Mouse (Mus musculus) megakaryocyte, embryonic 14.5 days (primary cell): ENCODE data around the gene Zfp128. TPM values are rescaled to one million over a fixed set of nuclear protein-coding genes. Genes with fewer than 3 reads are reported as not detected.
A peak's percentile ranks its signal among the peaks of the same experiment; 100 is the strongest.
"Not testable (repeated sequence)": the region's sequence is repeated elsewhere in the genome, so short reads cannot be mapped to it uniquely, and the experiment has no call there.

Source experiments
- H3K27me3 ChIP-seq: replicated peaks from 2 replicates; pipeline ENCODE3; 2012; ENCODE audit warnings: inconsistent platforms
- H3K36me3 ChIP-seq: replicated peaks from 2 replicates; pipeline ENCODE3; 2012; ENCODE audit warnings: low read length, inconsistent platforms, mixed read lengths
- H3K4me1 ChIP-seq: 2 replicates; pipeline ENCODE4 v1.6.1; 2012; ENCODE audit warnings: inconsistent platforms
- H3K4me3 ChIP-seq: replicated peaks from 2 replicates; pipeline ENCODE3; 2012; ENCODE audit warnings: moderate library complexity, mild to moderate bottlenecking, inconsistent platforms
- H3K9me3 ChIP-seq: 2 replicates; pipeline ENCODE4 v1.6.1; 2012; ENCODE audit warnings: inconsistent platforms
- FLI1 ChIP-seq: IDR thresholded peaks from 2 replicates; pipeline ENCODE4 v1.6.1; 2012; ENCODE audit warnings: low read length, inconsistent platforms, mixed read lengths
- GATA1 ChIP-seq: IDR thresholded peaks from 3 replicates; pipeline ENCODE4 v1.6.1; 2012; ENCODE audit warnings: mixed read lengths, low read length, inconsistent platforms, borderline replicate concordance
- polyA plus RNA-seq: library from polyadenylated mRNA; stranded (reverse); fragments of >175 nt; gene quantifications from 2 replicates; pipeline ENCODE4 v1.2.3, GENCODE M21; 2012; ENCODE audit warnings: low replicate concordance; ENCODE audit not compliant: insufficient read depth

The Zfp128 gene
- polyA plus RNA-seq, 1 experiment: 0.25 TPM

DNA sequence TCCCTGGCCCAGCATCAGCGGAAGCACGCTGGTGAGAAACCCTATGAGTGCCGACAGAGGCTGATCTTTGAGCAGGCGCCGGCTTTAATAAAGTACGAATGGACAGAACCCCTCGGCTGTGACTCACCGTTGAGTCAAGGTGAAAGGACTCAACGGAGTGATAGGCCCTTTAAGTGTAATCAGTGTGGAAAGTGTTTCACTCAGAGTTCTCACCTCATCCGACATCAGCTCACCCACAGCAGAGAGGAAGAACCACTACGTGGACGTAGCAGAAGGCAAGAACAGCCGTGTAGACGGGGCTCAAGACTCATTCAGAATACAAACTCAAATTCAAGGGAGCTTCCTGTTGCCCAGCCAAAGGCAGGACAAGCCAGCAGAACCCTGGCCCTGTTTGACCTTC is 10.0 kb downstream of the Zfp128 start:
- Histone ChIP-seq H3K4me3 (no peak overlapping the region), H3K9me3 (no peaks in the 10 kb centered on the region), H3K4me1 (peaks cover 34% of the 10 kb centered on the region), H3K36me3 (peaks cover 56% of the 10 kb centered on the region), H3K27me3 (no peaks in the 10 kb centered on the region)
- TF ChIP-seq GATA1 (no peak), FLI1 (no peak)

DNA sequence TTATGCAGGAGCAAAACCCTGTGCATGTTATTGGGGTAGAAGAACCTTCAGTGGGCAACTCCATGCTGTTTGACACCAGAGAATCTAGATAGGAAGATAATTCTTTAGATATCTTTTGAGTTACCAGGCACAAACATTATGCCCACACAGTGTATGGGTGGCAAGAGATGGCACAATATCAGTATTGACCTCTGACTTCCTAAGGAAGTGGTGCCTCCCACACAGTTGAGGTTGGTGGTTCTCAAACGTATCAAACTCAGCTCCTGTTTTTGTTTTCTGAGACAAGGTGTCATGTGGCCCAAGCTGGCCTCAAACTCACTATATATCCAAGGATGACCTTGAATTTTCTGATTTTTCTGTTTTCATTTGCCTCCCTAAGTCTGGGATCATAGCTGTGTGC is 10.4 kb downstream of the Zfp128 start:
- Histone ChIP-seq H3K36me3 (peaks cover 52% of the 10 kb centered on the region), H3K9me3 (no peaks in the 10 kb centered on the region), H3K4me3 (no peak overlapping the region), H3K27me3 (no peaks in the 10 kb centered on the region), H3K4me1 (peaks cover 37% of the 10 kb centered on the region)
- no peak for TF ChIP-seq FLI1
- no peak for TF ChIP-seq GATA1

DNA sequence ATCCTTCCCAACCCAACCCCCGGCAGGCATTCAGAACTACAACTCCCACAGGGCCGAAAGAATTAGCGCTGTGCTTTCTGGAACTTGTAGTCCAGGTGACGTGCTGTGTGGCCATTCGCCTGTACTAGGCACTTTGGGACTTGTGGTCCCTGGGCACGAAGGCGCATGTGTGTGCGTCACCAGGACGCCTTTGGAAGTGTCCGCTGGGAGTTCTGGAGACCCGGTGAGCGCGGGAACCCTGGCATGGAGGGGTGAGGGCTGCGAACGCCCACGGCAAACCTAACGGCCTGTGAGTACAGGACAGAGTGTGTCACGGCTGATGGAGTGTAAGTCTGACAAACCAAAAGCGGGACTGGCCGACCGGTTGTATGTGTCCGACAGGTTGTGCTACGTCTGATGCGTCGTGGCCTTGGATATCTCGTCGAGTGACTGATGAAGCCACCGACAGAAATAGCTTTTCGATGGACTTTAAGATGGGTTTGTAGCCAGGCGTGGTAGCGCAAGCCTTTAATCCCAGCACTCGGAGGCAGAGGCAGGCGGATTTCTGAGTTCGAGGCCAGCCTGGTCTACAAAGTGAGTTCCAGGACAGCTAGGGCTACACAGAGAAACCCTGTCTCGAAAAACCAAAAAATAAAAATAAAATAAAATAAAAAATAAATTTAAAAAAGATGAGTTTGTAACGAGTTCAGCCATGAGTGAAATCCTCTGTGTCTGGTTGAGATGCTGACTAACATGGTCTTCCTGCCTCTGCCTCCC is 16.9 kb downstream of the Zfp128 start, which contains the start of gene Zscan22:
Zscan22 (plus strand) TSS at position 161 of the 756 bp plus-strand sequence.
- peaks cover 2% of the 10 kb centered on the region for H3K36me3 ChIP-seq
- TF ChIP-seq FLI1 (no peak), GATA1 (no peak)
- no peaks in the 10 kb centered on the region for H3K27me3 ChIP-seq
- H3K4me1 ChIP-seq: peaks cover 49% of the 10 kb centered on the region
- peak within 1 kb of the TSS; percentile 94 for H3K4me3 ChIP-seq
- H3K9me3 ChIP-seq: no peaks in the 10 kb centered on the region

DNA sequence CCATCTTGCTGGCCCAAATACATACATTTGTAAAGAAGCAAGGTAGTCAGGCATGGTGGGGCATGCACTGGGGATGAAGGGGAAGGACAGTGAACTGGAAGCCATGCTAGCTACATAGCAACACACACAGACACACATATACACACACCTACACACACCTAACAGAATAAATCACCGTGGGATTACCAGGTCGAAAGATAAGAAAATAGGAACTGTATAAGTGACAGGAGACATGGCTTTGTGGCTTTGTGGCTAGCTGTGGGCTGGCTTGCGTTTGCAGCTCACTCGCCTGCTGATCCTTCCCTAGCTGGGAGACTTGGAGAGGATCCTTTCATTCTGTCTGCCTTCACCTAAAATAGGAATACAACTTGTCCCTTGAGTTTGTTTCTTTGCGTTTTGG is 20.5 kb downstream of the Zfp128 start:
- H3K36me3 ChIP-seq: peaks cover 24% of the 10 kb centered on the region

DNA sequence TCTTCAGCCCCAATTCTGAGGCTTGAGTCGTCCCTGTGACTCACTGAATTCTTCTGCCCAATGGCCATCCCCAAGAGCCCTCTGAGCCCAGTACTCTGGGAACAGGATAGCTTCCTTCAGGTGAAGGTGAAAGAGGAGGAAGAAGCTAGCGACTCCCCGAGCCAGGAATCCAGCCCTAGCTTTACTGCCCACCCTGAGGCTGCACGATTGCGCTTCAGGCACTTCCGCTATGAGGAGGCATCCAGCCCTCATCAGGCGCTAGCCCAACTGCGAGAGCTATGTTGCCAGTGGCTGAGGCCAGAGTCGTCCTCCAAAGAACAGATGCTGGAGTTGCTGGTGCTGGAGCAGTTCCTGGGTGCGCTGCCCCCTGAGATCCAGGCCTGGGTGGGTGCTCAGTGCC is 22.6 kb downstream of the Zfp128 start:
- Histone ChIP-seq H3K27me3 (no peaks in the 10 kb centered on the region), H3K9me3 (no peaks in the 10 kb centered on the region), H3K4me1 (peaks cover 71% of the 10 kb centered on the region), H3K4me3 (peak overlapping the region; percentile 92), H3K36me3 (peaks cover 46% of the 10 kb centered on the region)
- TF ChIP-seq FLI1: no peak
- no peak for TF ChIP-seq GATA1

More for the DNA sequence above, 20.5 kb downstream of the Zfp128 start:
- Histone ChIP-seq H3K4me3 (no peak overlapping the region), H3K27me3 (no peaks in the 10 kb centered on the region), H3K4me1 (peaks cover 64% of the 10 kb centered on the region), H3K9me3 (no peaks in the 10 kb centered on the region)
- TF ChIP-seq GATA1: no peak
- TF ChIP-seq FLI1: no peak

DNA sequence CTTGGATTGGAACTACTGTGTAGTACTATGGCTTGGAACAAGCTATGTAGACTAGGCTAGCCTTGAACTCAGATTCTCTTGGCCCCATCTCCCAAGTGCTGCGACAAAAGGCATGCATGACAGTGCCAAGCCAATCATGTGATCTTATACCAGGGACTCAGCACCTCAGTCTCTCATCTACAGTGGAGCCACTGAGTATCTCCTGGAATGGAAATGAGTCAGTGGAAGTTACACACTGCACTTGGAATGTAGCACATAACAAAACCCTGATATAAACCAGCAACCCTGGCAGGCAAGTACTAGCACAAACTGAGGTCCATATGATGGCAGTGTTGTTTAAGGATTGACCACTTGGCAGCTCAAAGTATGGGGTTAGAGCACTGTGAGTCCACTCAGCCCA is 24.2 kb downstream of the Zfp128 start:
- TF ChIP-seq GATA1: no peak
- no peak for TF ChIP-seq FLI1
- Histone ChIP-seq H3K36me3 (peaks cover 51% of the 10 kb centered on the region), H3K9me3 (no peaks in the 10 kb centered on the region), H3K27me3 (no peaks in the 10 kb centered on the region), H3K4me1 (peaks cover 76% of the 10 kb centered on the region), H3K4me3 (no peak overlapping the region)

DNA sequence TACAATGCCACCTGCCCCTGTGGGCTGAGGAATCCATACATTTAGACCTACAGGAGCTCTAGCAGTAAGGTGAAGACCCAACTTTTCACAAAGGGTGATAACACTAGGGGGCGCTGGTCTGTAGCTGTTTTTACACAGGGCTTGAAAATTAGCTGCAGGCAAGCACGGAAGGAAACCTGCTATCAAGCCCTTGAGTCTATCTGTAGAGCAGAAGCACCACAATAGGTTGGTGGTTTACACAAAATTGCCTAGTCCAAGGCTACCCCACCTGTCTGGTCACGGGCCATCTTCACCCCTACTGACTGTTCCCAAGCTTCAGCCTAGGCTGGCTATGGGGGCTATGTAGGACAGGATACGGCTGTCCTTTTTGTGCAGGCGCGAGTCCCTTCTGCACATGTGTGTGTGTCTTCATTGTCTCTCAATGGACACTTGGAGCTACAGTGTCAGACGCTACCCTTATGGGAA is 28.6 kb downstream of the Zfp128 start:
- H3K4me3 ChIP-seq: peak overlapping the region; percentile 92
- H3K36me3 ChIP-seq: peaks cover 49% of the 10 kb centered on the region
- TF ChIP-seq FLI1: no peak
- no peak for TF ChIP-seq GATA1

DNA sequence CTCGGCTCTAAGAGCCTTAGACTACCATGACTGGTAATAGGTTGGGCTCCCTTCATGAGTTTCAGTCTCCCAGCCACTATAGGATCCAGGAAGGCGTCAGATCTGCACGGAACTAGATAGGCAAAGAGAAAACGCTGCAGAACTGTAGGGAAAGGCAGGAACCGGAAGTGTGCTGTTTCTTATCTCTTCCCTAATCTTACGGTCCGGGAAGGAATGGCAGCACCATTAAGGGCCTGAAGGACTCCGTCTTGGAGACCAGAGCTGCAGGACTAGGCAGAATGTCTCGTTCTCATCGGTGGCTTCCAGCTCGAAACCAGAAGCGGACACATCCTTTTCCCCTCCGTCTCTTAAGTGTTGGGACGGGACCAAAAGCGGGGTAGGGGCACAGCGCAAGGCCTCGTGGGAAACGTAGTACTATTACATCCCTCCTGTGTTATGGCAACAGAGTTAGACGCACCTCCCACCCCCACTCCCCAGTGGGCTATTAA is 29.2 kb downstream of the Zfp128 start:
- TF ChIP-seq GATA1 (peak; percentile 97), FLI1 (peak; percentile 48; the same call in 1 of the 2 replicates)
- no peaks in the 10 kb centered on the region for H3K9me3 ChIP-seq
- peak overlapping the region; percentile 92 for H3K4me3 ChIP-seq
- H3K4me1 ChIP-seq: peaks cover 72% of the 10 kb centered on the region
- H3K27me3 ChIP-seq: no peaks in the 10 kb centered on the region
- H3K36me3 ChIP-seq: peaks cover 42% of the 10 kb centered on the region

More for the DNA sequence above, 28.6 kb downstream of the Zfp128 start:
- Histone ChIP-seq H3K27me3 (no peaks in the 10 kb centered on the region), H3K4me1 (peaks cover 79% of the 10 kb centered on the region), H3K9me3 (no peaks in the 10 kb centered on the region)

DNA sequence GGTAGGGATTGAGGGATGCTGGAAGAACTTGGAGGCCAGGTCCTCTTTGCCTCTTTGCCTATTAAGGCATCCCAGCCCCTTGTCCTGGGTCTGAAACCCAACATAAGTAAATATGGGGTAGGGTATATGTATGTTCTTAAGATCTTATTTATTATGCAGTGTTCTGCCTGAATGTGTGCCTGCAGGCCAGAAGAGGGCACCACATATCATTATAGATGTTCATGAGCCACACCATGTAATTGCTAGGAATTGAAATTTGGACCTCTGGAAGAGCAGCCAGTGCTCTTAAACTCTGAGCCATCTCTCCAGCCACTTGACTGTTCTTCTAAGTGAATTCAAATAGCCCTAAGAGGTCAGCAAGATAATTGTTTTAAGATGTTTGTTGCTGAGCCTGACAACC is 32.6 kb downstream of the Zfp128 start:
- peaks cover 57% of the 10 kb centered on the region for H3K4me1 ChIP-seq
- no peaks in the 10 kb centered on the region for H3K9me3 ChIP-seq
- TF ChIP-seq FLI1 (no peak), GATA1 (no peak)
- peaks cover 13% of the 10 kb centered on the region for H3K36me3 ChIP-seq
- H3K27me3 ChIP-seq: no peaks in the 10 kb centered on the region
- no peak overlapping the region for H3K4me3 ChIP-seq

DNA sequence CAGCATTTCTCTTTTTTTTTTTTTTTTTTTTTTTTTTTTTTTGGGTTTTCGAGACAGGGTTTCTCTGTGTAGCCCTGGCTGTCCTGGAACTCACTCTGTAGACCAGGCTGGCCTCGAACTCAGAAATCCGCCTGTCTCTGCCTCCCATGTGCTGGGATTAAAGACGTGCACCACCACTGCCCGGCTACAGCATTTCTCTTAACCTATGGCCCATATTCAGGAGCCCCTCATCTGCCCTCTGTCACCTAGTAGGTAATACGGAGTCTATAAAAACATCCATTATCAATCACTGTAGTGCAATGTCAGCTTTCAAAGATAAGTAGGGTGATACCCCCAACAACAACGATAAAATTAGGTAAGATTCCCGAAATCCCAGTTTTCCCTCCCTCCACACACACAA is 39.5 kb downstream of the Zfp128 start:
- H3K4me1 ChIP-seq: peaks cover 38% of the 10 kb centered on the region
- not testable (repeated sequence) for H3K9me3 ChIP-seq, H3K27me3 ChIP-seq
- peaks cover 28% of the 10 kb centered on the region for H3K36me3 ChIP-seq
- H3K4me3 ChIP-seq: peak overlapping the region; percentile 79

DNA sequence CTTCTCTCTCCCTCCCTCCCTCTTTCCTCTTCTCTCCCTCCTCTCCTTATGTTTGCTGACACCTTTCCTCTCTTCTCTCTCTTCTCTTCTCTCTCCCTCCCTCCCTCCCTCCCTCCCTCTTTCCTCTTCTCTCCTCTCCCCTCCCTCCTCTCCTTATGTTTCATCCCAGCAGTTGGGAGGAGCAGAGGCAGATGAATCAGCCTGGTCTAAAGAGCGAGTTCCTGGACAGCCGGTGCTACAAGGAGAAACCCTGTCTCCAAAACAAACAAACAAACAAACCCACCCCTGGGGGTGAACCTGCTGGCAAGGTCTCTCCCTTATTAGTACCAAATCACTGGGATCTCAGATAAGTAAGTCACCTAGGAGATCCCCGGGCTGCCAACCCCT is 40.3 kb downstream of the Zfp128 start:
- Histone ChIP-seq H3K4me3 (peak overlapping the region; percentile 96), H3K4me1 (peaks cover 35% of the 10 kb centered on the region), H3K27me3 (no peaks in the 10 kb centered on the region), H3K36me3 (peaks cover 36% of the 10 kb centered on the region), H3K9me3 (no peaks in the 10 kb centered on the region)
- TF ChIP-seq GATA1 (no peak), FLI1 (no peak)
